Mouse (Mus musculus): ENCODE measurements around the gene Cd47. TPM values are rescaled to one million over a fixed set of nuclear protein-coding genes. Genes with fewer than 3 reads are reported as not detected.

Cd47 gene
- polyA plus RNA-seq, 1 experiment, result 8.1 TPM

DNA sequence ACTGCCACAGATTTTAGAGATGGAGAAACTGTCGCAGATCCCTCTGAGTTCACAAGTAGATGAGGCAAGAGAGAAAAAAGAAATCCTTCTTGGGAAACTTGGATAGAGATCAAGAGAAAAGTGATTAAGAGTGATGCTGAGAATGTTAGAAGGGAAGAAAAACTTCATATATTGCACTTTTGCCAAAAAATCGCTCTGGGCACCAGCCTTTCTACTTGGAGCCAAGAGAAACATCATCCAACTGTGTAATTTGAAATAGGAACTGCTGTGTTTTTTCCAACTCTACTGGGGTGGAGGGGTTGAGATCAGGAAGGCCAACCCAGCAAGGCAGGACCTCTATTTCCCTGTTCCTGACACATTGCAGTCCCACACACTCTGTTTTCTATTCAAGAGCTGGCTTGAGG is 151.0 kb downstream of the Cd47 start:
- H3K27me3 ChIP-seq (ENCODE audit: control insufficient read depth, insufficient read depth, low read length), result no peaks in the 10 kb centered on the region
- no peak overlapping the region for H3K27ac ChIP-seq (ENCODE audit: control insufficient read depth, insufficient read depth, low read depth, low read length)
- no peaks in the 10 kb centered on the region for H3K36me3 ChIP-seq (ENCODE audit: control insufficient read depth, insufficient read depth, low read length)
- H3K4me3 ChIP-seq (ENCODE audit: control insufficient read depth, low read depth, low read length), result no peak overlapping the region
- TF ChIP-seq CTCF (IDR thresholded peaks at IDR 0.05; ENCODE audit: control insufficient read depth, insufficient read depth, insufficient replicate concordance, low read depth, low read length) (no peak), POLR2A (IDR thresholded peaks at IDR 0.05; ENCODE audit: control insufficient read depth, low read depth, low read length) (no peak)
- no peaks in the 10 kb centered on the region; the same call in 1 of the 2 replicates for H3K4me1 ChIP-seq (ENCODE audit: control insufficient read depth, insufficient read depth, low read length)

DNA sequence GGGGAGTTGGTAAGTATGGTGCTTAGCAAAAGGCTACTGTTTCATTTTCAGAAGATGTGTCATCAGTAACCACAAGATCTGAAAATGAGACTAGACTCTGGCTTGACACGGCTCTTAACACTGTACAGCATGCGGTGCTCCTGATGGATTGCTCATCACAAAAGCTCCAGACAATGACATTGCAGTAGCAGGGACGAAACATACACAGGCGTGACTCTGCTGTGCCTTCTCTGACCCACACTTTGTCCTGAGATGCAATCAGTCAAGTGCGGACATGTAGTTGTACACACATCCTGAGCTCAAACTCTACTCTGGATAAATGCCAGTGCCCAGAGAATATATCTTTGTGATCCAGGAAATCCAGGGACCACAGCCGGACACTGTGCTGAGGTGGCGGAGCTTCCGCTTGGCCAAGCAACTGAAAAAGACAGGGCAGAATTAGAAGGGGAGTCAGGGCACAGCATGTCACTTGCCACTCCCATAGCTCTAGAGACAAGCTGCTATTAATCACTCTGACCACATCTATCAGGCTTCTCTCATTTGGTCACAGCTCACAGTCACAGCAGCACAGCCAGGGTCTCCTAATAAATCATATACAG is 151.7 kb downstream of the Cd47 start:
- Histone ChIP-seq H3K27me3 (ENCODE audit: control insufficient read depth, insufficient read depth, low read length) (no peaks in the 10 kb centered on the region), H3K27ac (ENCODE audit: control insufficient read depth, insufficient read depth, low read depth, low read length) (no peak overlapping the region), H3K4me3 (ENCODE audit: control insufficient read depth, low read depth, low read length) (no peak overlapping the region), H3K36me3 (ENCODE audit: control insufficient read depth, insufficient read depth, low read length) (no peaks in the 10 kb centered on the region), H3K4me1 (ENCODE audit: control insufficient read depth, insufficient read depth, low read length) (no peaks in the 10 kb centered on the region; the same call in 1 of the 2 replicates)
- no peak for TF ChIP-seq POLR2A (IDR thresholded peaks at IDR 0.05; ENCODE audit: control insufficient read depth, low read depth, low read length)
- TF ChIP-seq CTCF (IDR thresholded peaks at IDR 0.05; ENCODE audit: control insufficient read depth, insufficient read depth, insufficient replicate concordance, low read depth, low read length), result no peak

DNA sequence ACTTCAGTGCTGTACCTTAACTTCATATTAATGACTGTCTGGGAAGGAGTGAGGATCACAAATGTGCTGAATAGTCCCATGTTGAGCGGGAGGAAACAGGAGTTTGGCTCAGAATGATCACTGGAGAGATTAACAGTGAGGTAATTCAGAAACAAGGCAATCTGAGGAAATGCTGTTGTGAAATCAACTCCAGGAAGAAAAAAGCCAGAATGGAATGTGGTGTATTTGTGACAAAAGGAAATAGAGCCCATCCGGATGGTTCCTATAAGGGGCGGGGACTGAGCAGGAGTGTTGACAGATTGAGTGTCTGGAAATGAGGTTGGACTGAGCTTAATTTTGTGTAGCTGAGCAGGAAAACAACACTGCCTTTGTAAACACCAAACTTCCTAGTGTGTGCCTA is 153.5 kb downstream of the Cd47 start:
- Histone ChIP-seq H3K27me3 (ENCODE audit: control insufficient read depth, insufficient read depth, low read length) (no peaks in the 10 kb centered on the region), H3K27ac (ENCODE audit: control insufficient read depth, insufficient read depth, low read depth, low read length) (no peak overlapping the region), H3K4me1 (ENCODE audit: control insufficient read depth, insufficient read depth, low read length) (no peaks in the 10 kb centered on the region; the same call in 1 of the 2 replicates), H3K36me3 (ENCODE audit: control insufficient read depth, insufficient read depth, low read length) (no peaks in the 10 kb centered on the region), H3K4me3 (ENCODE audit: control insufficient read depth, low read depth, low read length) (no peak overlapping the region)
- TF ChIP-seq CTCF (IDR thresholded peaks at IDR 0.05; ENCODE audit: control insufficient read depth, insufficient read depth, insufficient replicate concordance, low read depth, low read length) (no peak), POLR2A (IDR thresholded peaks at IDR 0.05; ENCODE audit: control insufficient read depth, low read depth, low read length) (no peak)

DNA sequence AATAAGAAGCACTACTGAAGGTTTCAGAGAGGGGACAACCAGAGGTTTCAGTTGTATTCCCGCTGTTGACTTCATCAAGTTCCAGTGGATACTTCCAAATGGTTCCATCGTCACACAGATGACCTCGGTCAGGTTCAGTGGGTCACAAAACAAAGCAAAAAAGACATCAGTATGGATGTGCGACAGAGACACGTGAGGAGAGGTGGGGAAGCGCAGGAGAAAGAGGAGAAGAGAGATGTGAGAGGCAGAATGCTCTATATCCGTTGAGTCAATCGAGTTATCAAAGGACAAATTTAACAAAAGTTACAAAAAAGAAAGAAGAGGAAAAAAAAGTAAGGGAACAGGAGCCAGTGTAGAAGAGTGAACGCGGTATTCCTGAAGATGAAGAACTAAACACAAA is 154.6 kb downstream of the Cd47 start:
- Histone ChIP-seq H3K27me3 (ENCODE audit: control insufficient read depth, insufficient read depth, low read length) (no peaks in the 10 kb centered on the region), H3K4me1 (ENCODE audit: control insufficient read depth, insufficient read depth, low read length) (no peaks in the 10 kb centered on the region; the same call in 1 of the 2 replicates), H3K36me3 (ENCODE audit: control insufficient read depth, insufficient read depth, low read length) (no peaks in the 10 kb centered on the region), H3K27ac (ENCODE audit: control insufficient read depth, insufficient read depth, low read depth, low read length) (no peak overlapping the region), H3K4me3 (ENCODE audit: control insufficient read depth, low read depth, low read length) (no peak overlapping the region; the same call in 1 of the 2 replicates)
- TF ChIP-seq CTCF (IDR thresholded peaks at IDR 0.05; ENCODE audit: control insufficient read depth, insufficient read depth, insufficient replicate concordance, low read depth, low read length) (no peak), POLR2A (IDR thresholded peaks at IDR 0.05; ENCODE audit: control insufficient read depth, low read depth, low read length) (no peak)

DNA sequence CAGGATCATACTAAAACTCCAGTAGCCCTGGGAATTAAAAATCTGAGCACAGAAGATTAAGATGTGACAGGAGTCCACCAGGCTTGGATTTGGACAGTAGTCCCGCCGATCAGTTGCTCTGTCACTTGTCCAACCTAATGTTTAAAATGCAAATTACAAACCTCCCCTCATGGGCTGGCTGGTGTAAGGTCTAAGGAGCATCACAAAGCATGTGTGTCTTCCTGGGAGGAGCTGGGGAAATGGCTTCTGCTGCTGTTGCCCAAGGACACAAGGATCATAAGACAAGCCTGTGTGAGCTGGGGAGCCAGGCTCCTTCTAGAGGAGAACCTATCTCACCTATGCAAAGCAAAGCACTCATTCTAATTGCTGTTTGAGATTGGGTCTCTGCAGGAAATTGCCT is 155.0 kb downstream of the Cd47 start:
- TF ChIP-seq CTCF (IDR thresholded peaks at IDR 0.05; ENCODE audit: control insufficient read depth, insufficient read depth, insufficient replicate concordance, low read depth, low read length), result no peak
- no peak for TF ChIP-seq POLR2A (IDR thresholded peaks at IDR 0.05; ENCODE audit: control insufficient read depth, low read depth, low read length)
- peak overlapping the region; percentile 30 for H3K4me3 ChIP-seq (ENCODE audit: control insufficient read depth, low read depth, low read length)
- no peaks in the 10 kb centered on the region; the same call in 1 of the 2 replicates for H3K4me1 ChIP-seq (ENCODE audit: control insufficient read depth, insufficient read depth, low read length)
- no peaks in the 10 kb centered on the region for H3K36me3 ChIP-seq (ENCODE audit: control insufficient read depth, insufficient read depth, low read length)
- no peak overlapping the region for H3K27ac ChIP-seq (ENCODE audit: control insufficient read depth, insufficient read depth, low read depth, low read length)
- H3K27me3 ChIP-seq (ENCODE audit: control insufficient read depth, insufficient read depth, low read length), result no peaks in the 10 kb centered on the region

DNA sequence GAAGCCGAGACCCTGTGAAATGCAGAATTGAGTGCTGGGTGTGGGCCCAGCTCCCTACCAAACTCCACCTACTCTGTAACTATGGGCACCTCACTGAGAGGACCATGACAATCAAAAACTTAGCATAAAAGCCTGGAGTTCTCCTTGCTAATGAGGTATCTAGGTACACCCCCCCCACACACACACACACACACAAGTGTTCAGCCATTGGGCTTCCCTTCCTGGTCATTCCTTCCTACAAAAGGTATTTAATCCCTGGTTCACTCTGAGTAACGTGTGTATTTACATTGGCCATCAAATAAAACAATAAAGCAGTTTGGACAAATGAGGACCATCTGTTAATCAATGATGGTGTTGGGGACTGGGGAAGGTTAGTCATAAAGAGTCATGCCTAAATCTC is 155.6 kb downstream of the Cd47 start:
- peak overlapping the region; percentile 78 for H3K4me3 ChIP-seq (ENCODE audit: control insufficient read depth, low read depth, low read length)
- H3K4me1 ChIP-seq (ENCODE audit: control insufficient read depth, insufficient read depth, low read length), result no peaks in the 10 kb centered on the region; the same call in 1 of the 2 replicates
- no peaks in the 10 kb centered on the region for H3K27me3 ChIP-seq (ENCODE audit: control insufficient read depth, insufficient read depth, low read length)
- H3K27ac ChIP-seq (ENCODE audit: control insufficient read depth, insufficient read depth, low read depth, low read length), result no peak overlapping the region
- H3K36me3 ChIP-seq (ENCODE audit: control insufficient read depth, insufficient read depth, low read length), result no peaks in the 10 kb centered on the region
- no peak for TF ChIP-seq POLR2A (IDR thresholded peaks at IDR 0.05; ENCODE audit: control insufficient read depth, low read depth, low read length)
- no peak for TF ChIP-seq CTCF (IDR thresholded peaks at IDR 0.05; ENCODE audit: control insufficient read depth, insufficient read depth, insufficient replicate concordance, low read depth, low read length)

DNA sequence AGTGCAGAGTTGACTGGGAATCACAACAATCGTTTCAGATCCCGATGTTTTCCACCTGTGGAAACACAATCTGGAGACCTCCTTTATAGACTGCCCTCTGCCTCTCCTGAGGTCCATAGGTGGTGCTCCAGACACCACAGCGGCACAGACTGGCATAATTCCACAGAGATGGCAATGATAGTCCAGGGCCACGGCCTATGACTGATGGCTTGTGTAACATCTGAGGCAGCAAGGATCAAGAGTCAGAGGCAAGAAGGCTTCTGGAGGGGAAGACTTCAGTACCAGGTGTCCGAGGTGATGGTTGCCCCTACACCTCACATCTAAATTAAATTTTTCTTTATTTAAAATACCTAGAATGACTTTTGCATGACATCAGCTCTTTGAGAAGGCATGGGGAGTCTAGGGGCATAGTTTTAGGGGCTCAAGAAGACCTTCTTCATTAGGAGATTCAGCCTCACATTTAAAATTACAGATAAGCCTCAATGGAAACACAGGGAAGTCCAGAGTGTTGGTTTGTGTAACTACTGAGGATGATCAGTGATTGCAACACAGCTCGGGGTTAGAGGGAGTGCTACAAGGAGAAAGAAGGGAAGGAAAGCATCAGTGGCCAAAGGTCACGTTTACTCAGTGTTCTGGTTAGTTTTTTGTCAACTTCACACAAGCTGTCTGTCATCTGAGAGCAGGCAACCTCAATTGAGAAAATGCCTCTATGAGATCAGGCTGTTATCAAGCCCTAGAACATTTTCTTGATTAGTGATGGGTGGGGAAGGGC is 156.4 kb downstream of the Cd47 start:
- no peaks in the 10 kb centered on the region for H3K27me3 ChIP-seq (ENCODE audit: control insufficient read depth, insufficient read depth, low read length)
- peak overlapping the region; percentile 78 for H3K4me3 ChIP-seq (ENCODE audit: control insufficient read depth, low read depth, low read length)
- H3K4me1 ChIP-seq (ENCODE audit: control insufficient read depth, insufficient read depth, low read length), result no peaks in the 10 kb centered on the region; the same call in 1 of the 2 replicates
- H3K36me3 ChIP-seq (ENCODE audit: control insufficient read depth, insufficient read depth, low read length), result no peaks in the 10 kb centered on the region
- TF ChIP-seq CTCF (IDR thresholded peaks at IDR 0.05; ENCODE audit: control insufficient read depth, insufficient read depth, insufficient replicate concordance, low read depth, low read length) (no peak), POLR2A (IDR thresholded peaks at IDR 0.05; ENCODE audit: control insufficient read depth, low read depth, low read length) (no peak)
- no peak overlapping the region for H3K27ac ChIP-seq (ENCODE audit: control insufficient read depth, insufficient read depth, low read depth, low read length)

Data from testis, adult 2 months (tissue).